Mouse (Mus musculus) kidney, postnatal 36 days (tissue): ENCODE measurements around the gene Romo1.
"Not testable (repeated sequence)": the region's sequence is repeated elsewhere in the genome, so short reads cannot be mapped to it uniquely, and the experiment has no call there.

Experiments used
- DNase-seq, 2 experiments: peaks; one replicate each; pipeline ENCODE4 v3.0.0; 2021 to 2022; ENCODE audit warnings: mixed read lengths in 2 of 2

Gene Romo1

DNA sequence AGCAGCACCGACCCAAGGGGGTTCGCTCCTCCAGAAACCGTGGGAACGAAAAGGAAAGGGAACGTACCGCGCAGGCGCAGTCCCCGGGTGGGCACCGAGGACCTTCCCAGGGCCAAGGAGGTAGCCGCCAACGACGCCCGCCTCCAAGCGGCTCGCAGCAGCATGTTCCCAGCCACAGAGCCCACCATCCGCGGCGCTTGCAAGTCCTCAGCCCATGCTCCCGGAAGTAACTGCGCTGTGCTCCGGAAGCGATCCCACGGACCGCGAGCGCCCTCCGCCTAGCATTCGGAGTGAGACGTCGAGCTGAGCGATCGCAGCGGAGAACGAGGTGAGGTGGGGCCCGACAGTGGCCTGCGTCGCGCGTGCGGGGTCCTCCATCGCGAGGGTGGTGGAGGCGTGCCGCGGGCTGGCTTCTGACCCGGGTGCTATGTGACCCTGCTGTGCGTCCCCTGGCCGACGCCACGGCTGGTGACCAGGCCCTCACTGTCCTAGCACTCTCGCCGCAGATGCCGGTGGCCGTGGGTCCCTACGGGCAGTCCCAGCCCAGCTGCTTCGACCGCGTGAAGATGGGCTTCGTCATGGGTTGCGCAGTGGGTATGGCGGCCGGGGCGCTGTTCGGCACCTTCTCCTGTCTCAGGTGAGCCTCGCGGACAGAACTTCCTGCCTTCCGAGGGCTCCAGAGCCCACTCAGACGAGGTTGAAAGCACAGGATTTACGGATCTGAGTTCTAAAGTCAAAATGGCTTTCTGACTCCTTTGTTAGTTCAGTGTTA is at the start of gene Romo1, which contains the start of gene Nfs1:
Gene Romo1 (plus strand): TSS at position 87 of the 772 bp plus-strand sequence.
Gene Nfs1 (minus strand): TSS at position 234 of the 772 bp plus-strand sequence.
- peak; percentile 92 to 96 for DNase-seq

DNA sequence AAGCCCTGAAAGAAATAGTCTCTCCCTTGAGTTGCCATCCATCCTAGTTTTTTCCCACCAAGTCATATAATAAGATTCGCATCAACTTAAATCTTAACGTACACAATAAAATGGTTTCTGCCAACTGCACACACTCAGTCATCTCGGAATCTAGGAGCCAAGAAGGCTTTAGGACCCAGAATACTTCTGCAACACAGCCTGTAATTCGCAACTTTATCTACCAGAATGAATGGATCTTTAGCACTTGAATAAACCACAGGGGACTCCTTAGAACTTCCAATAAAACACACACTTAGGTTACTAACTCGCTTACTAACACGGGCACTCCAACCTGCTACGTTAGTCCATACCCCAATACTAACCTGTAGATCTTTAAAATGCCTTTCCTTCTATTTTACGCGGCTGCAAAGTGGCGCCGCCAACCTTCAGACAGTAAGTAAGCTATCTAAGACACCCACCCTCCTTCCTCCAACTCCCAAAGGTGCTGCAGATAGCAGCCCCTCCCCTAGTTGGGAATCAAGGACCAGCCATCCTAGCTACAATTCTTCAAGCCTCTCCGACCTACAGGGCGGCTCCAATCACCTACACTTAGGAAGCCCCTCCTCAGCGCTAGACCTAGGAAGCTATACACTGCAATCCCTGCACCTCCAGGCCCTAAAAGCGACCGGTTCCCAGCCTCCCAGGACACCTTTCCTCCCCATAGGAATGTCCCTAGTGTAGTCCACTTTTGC is 33.0 kb upstream of the Romo1 start:
- DNase-seq: peak in 1 of 2 experiments; percentile 16

DNA sequence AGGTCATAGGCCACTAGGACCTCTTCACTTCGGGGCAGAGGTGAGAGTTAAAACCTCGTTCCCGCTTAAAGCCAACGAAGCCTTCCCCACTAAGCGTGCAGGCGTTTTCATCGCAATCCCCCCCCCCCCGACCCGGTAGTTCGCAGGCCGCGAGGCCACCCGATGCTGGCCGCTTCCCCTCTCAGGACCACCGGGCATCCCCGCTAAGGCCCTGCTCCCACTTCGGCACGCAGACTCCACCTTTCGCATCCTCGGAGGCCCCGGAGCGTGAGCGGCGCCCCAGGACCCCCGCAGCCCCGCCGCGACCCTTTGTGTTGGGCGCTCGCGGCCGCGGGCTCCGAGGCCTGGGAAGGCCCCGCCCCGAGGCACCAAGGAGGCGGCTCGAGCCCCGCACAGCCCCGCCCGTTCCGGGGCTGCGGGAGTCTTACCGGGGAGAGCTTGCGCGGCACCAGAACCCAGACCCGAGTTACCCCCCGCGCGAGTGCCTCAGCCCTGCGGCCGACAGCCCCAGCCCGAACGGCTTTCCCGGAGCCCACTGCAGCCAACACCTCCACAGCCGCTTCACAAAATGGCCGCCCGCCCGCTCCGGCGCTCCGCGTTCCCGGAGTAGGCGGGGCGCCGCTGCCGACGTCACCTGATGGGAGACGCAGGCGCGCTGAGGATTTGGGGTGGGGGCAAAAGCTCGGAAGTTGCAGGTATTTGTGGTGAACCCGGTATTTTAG is 32.3 kb upstream of the Romo1 start, which contains the start of the genes Cpne1 and Rbm12:
Gene Cpne1 (minus strand): TSS at position 608 of the 722 bp plus-strand sequence.
Gene Rbm12 (minus strand): TSS at position 621 of the 722 bp plus-strand sequence.
- peak; percentile 90 to 96 for DNase-seq

GRCm38 (mm10) chr2:156112080-156112423 is 31.8 kb upstream of the Romo1 start:
- not testable (repeated sequence) for DNase-seq

DNA sequence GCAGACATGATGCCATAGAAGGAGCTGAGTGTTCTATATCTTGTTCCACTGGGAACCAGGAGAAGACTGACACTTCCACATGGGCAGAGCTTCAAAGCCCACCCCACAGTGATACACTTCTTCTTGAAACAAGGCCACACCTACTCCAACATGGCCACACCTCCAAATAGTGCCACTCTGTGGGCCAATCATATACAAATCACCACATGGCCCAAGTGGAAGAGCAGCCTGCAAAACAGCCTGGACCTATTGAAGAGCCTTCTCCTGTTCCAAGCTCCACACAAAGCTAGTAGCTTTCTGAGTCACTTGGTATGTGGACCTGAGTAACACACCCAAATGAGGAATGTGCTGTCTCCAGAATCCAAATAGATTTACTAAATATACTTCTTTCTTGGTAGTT is 24.3 kb upstream of the Romo1 start:
- DNase-seq: no peak

DNA sequence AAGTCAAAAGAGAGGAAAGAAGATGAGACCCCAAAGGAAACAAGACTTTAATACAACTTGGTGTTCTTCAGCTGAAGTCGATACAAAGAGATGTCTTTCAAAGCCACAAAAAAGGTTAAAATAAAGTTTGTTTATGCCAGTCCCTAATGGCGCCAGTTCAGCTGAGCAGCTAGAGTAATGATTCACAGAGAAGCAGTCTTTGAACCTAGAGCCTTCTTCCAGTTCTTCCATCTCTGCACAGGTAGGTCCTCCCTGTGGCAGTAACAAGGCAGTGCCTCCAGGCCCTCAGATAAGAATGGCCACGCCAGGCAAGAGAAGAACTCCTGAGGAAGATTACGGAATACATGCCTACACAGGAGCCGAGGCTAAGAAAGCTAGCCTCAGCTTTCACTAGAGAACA is 20.1 kb upstream of the Romo1 start:
- DNase-seq: peak; percentile 39 to 42

DNA sequence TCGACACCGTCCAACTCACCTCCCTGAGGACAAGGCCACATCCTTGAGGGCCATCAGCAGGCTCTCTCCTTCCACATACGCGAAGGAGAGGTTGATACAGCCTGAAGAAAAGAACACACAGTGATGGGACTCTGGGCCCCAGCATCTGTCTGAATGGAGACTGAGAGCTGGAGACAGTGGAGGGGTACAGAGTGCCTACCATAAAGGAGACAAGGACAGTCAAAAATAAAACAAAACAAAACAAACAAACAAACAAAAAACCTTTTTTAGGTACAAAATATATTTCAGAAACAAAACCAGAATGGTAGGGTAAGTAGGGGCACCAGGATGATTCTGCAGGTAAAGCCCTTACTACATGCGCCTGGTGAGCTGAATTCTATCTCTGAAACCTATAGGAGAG is 16.8 kb upstream of the Romo1 start, which contains the start of gene Gm28036:
Gene Gm28036 (minus strand): TSS at position 101 of the 400 bp plus-strand sequence.
- DNase-seq: no peak

- DNase-seq: no peak
Measured at GRCm38 (mm10) chr2:156134161-156134560, 9.7 kb upstream of the Romo1 start.

DNA sequence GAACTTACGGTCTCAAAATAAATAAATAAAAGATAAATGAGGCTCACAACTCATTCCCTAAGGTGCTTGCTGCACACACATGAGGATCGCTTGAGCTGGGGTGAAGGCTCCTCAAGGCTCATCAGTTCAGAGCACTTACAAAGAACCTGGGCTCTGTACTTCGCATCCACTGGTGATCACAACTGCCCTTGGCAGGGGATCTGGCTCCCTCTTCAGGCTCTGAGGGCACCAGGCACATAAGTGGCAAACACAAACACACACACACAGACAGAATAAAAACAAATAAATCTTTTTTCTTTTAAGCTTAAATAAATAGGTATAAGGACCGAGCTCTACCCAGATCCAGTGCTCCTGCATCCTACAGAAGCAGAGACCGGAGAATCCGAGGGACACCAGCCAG is 8.1 kb upstream of the Romo1 start:
- no peak for DNase-seq

DNA sequence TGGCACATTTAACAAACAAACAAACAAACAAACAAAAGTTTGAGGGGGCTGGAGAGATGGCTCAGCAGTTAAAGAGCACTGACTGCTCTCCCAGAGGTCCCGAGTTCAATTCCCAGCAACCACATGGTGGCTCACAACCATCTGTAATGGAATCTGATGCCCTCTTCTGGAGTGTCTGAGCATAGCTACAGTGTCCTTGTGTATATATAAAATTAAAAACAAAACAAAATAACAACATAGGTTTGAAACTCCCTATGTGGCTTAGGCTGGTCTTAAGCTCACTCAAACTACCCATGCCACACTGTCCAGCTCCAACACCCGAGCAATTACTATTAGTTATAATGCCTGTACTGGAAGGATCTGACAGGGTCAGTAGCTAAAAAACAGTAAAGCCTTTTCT is 1.0 kb upstream of the Romo1 start:
- DNase-seq: peak in 1 of 2 experiments; percentile 15

GRCm38 (mm10) chr2:156143367-156143766 is 472 bp upstream of the Romo1 start:
- peak in 1 of 2 experiments; percentile 14 for DNase-seq

DNA sequence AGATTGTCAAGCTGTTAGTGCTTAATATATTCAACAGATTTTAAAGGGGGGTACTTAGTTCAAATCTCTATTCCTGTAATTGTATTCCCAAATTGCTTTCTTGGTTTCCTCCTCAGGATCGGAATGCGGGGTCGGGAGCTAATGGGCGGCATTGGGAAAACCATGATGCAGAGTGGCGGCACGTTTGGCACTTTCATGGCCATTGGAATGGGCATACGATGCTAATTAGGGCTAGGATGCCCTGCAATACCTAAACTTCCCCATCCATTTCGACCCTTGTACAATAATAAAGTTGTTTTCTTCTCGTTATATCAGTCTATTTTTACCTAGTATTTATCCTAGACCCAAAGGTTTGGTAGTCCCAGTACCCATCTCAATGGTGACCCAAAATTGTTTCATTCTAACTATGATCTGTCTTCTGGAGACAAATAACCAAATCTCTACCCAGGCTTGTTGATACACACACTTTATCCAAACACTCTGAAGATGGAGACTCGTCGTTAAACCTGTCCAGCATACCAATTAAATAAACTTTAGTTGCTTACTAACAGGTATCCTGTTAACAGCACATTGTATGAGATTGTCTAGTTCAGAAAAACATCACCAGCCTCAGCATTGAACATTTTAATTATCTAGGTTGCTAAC is 1.8 kb downstream of the Romo1 start:
- DNase-seq: no peak

- no peak for DNase-seq
Measured at GRCm38 (mm10) chr2:156146272-156146989, 2.6 kb downstream of the Romo1 start.

GRCm38 (mm10) chr2:156147316-156147915 is 3.6 kb downstream of the Romo1 start:
- DNase-seq: no peak

DNA sequence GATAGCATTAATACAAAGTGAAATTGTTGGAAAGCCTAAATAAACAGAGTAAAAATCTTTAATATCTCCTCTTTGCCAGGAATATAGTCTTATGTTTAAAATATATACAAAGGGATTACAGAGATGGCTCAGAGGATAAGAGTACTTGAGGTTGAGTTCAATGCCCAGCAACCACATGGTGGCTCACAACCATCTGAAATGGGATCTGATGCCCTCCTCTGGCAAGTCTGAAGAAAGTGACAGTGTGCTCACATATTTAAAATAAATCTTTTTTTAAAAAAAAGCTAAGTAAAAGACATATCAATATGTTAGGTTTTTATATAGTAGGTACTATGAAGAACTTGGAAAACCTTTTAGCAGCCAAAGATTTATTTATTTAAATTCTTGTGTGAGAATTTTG is 7.7 kb downstream of the Romo1 start:
- DNase-seq: no peak

DNA sequence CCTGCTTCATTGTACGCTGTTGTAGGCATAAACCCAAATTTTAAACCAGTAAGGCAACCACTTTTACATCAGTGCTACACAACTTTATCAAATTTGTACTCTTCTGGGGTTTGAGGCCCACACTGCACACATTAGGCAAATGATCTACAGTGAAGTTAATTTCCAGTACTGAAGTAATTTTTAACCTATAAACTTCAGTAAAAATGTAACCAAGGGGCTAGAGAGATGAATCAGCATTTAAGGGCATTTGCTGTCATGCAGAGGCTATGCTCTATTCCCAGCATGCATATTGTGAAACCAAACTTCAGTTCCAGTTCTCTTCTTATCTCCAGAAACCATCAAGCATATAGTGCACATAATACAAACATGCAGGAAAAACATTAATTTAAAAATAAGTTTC is 21.6 kb downstream of the Romo1 start:
- no peak for DNase-seq

GRCm38 (mm10) chr2:156166557-156166956 is 22.7 kb downstream of the Romo1 start:
- DNase-seq: no peak

DNA sequence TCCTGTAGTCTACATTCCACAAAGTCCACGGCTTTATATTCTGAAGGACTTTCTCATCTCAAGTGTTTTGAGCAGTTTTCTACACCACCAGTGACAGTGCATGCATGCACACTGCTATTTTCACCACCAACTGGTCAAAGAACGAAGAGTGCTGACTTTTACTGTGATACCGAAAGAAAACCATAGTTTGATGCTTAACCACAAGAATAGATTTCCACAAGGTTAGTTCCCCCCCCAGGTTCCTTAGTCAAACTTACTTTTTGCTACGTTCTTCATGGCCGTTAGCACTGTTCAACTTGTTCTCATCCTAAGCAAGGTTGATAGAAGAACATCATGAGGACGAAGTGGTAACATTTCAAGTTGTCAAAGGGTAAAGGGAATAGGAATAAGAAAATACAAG is 33.2 kb downstream of the Romo1 start:
- no peak for DNase-seq

DNA sequence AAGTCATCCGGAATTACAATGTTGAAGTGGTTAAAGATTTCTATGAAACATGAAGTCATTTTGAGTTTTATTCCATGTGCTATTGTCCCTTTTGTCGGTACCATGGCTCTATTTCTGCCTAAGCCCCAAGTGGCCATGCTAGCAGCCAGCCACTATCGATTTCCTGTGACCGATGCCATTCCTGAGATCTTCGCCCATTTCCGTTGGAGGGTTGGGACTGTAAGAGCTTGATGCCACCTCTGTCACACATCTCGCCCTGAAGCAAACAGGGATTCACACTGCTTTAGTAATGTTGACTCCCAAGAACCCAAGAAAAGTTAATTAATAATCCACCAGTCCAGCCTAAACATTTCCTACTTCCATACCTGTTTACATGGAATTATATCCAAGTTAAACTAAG is 33.8 kb downstream of the Romo1 start:
- no peak for DNase-seq

DNA sequence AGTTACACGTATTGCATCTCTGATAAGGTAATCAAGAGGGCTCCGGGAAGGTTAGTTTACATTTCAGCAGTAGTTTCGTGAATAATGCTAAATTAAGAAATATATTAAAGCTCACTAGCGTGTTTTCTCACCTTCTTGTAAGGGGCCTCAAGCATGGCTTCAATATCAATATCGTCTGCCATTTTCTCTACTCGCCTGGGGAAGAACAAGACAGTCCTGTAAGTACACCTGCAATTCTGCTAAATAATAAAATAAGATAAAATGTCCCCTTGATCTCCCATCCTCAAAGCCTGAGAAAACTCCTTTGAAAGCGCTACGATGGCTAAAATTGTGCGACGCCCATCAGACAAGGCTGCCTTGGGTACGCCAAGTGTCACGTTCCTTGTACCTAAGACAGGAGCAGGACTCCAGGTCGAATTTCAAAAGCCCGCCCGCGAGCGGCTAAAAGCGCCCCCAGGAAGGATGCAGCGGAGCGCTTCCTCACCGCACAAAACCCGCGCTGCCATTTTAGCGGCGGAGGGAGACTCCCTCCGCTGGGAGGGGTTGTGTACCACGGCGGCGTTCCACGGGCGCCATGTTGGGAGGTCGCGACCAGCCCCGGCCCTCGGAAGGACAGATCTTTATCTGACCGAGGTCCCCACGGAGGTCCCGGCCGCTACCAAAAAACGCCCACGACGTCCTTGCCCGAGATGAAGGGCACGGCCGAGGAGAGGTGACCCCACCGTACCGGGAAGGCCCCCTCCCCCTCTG is 35.4 kb downstream of the Romo1 start:
- DNase-seq: peak; percentile 78 to 87

- DNase-seq: no peak
Measured at GRCm38 (mm10) chr2:156179796-156180093, 35.9 kb downstream of the Romo1 start.
